Mouse (Mus musculus): ENCODE data around the gene Tbc1d10c.

Gene Tbc1d10c

GRCm38 (mm10) chr19:4191528-4192250 is 605 bp upstream of the Tbc1d10c start, which contains the start of gene Ppp1ca:
TSS of gene Ppp1ca (plus strand) at chr19:4192065.
- DNase-seq (ENCODE audit: low spot score in 2 of 2) = peak; percentile 86 to 94

GRCm38 (mm10) chr19:4189051-4189620 is 1.9 kb downstream of the Tbc1d10c start:
- DNase-seq (ENCODE audit: low spot score in 2 of 2) = no peak

- no peak for DNase-seq (ENCODE audit: low spot score in 2 of 2)
Observed at GRCm38 (mm10) chr19:4187303-4187702, 3.8 kb downstream of the Tbc1d10c start.

DNA sequence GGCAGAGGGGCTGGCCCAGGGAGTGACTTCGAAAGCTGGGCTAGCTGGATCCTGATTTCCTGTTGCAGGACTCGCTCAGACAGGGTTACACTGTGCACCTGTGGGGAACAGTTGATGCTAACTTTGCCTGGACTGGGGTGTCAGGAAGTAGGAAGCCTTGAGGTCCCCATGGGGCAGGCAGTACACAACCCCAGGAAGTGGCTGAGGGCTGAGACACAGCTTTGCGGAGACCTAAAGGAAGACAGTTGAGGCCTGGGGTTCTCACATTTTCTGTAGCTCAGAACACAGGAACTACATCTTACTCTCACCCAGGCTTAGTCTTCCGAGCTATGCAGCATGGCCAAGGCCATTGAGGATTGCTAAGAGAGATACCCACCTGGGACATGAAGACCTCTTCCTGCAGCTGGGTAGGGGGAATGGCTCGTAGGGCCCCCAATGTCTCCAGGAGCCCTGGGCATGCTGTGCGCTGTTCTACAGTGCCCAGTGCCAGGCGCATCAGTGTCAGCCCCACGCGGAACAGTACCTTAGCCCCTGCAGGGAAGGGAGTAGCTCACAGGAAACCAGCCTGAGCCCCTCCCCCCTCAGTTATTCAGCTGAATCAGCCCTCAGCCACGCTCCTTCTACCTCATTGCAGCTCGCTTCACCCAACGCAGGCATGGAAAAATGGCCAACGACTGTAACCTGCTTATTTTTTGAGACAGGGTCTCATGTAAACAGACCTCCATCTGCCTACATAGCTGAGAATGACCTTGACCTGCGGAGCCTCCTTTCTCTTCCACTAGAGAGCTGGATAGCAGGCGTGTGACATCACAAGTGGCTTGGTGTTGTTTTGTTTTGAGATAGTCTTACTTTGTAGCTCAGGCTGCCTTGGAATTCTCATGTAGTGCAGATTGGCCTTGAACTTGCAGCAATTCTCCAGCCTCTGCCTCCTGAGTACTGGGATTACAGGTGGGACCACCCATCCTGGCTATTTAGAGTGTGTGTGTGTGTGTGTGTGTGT is 5.8 kb downstream of the Tbc1d10c start:
- no peak for DNase-seq (ENCODE audit: low spot score in 2 of 2)

- no peak for DNase-seq (ENCODE audit: low spot score in 2 of 2)
Observed at GRCm38 (mm10) chr19:4183689-4184088, 7.4 kb downstream of the Tbc1d10c start.

DNA sequence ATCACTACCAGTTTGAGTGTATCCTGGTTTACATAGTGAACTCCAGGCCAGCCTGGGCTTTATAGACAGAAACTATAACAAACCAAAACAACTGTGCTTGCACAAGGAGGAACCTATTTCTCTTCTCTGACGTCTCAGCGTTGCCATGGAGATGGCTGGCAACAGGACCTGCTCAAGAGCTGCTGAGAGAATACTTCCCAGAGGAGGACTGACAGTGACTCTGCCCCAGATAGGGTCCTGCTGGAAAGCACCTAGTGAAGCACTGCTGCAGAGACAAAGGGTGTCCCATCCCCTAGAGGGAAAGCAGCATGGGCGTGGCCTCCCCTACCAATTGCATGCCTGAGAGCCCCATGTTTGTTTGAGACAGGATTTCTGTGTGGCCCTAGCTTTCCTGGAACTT is 9.2 kb downstream of the Tbc1d10c start:
- peak; percentile 79 to 89 for DNase-seq (ENCODE audit: low spot score in 2 of 2)

DNA sequence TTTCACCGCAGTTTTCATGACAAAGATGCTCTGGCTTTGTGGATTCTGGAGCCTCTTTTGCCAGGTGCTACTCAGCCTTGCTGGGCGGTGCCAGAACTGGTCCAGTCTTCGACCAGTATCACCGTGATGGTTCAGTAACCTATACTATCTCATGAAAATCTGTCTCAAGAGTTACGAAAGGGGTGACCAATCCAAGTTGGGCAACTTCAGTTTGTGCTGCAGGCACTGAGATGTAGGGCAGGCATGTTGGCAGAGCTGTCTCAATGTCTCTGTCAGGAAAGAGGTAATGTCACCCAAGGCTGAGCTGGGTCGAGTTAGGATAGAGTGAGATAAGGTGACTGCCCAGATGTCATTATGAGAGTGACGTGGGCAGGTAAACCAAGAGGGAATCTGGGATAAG is 10.7 kb downstream of the Tbc1d10c start:
- no peak for DNase-seq (ENCODE audit: low spot score in 2 of 2)

- DNase-seq (ENCODE audit: low spot score in 2 of 2) = no peak
Observed at GRCm38 (mm10) chr19:4175368-4175947, 15.6 kb downstream of the Tbc1d10c start, which contains the start of gene Carns1. TSS of gene Carns1 (minus strand) at chr19:4175479.

DNA sequence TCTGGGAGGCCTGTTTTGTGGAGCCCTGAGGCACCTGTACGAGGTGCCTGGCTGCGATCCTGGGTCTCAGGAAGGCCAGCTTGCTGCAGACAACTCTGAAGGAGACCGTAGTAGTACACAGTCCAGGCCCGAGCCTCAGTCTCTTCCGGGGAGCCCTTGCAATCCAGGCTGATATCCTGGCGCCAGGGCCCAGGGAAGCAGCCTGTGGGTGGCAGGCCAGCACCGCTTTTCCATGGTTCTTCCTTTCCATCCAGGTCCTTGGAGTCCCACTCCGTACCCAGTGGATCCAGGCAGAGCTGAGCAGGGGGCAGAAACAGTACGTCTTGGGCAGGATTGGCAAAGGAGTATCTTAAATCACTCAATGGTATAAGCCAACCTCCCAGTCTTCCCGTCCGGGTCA is 18.2 kb downstream of the Tbc1d10c start:
- DNase-seq (ENCODE audit: low spot score in 2 of 2) = no peak

- DNase-seq (ENCODE audit: low spot score in 2 of 2) = no peak
Observed at GRCm38 (mm10) chr19:4171393-4172290, 19.4 kb downstream of the Tbc1d10c start.

DNA sequence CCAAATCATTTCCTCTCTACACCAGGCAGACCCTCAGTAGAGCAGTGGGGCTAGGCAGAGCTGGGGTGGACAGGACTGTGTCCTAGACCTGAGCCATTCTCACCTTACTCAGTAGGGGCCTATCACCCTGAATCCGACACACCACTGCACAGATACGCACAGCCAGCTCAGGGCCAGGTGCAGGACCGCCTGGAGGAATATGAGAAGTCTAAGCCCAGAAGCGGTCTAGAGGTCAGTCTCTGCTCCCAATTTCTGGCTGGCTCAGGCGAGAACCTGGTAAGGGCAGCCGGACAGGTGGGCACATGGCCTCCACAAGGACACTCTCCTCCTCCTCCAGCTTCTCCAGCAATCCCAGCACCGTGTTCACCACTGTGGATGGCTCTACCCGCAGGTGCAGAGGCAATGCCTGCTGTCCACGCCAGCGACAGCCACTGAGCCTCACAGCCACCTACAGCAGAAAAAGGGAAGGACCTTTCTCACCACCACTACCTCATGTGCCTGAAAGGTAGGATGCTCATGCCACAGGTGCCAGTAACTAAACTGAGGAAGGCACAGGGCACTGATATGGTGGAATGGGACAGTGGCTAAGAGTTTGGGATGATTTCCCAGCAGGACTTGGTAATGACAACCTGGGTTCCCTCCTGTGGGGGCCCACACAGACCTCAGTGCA is 20.2 kb downstream of the Tbc1d10c start:
- DNase-seq (ENCODE audit: low spot score in 2 of 2) = no peak

DNA sequence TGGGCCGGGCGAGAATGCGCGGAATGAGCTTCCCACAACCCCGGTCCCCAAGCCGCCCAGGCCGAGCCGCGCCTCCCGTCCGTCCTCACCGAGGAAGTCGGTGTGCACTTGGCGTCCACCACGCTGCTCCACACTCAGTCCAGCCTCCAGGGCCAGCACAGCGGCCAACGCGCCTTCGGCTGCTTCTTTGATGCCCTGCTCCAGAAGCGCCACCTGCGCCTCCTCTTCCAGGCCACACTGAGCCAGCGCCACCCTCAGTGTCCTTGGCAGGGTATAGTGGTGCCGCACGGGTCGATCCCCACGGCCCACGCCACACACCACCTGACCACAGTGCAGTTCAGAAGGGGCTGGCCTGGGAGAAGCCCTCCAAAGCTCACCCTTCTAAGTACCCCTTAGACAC is 21.3 kb downstream of the Tbc1d10c start:
- DNase-seq (ENCODE audit: low spot score in 2 of 2) = peak in 1 of 2 experiments; percentile 58

DNA sequence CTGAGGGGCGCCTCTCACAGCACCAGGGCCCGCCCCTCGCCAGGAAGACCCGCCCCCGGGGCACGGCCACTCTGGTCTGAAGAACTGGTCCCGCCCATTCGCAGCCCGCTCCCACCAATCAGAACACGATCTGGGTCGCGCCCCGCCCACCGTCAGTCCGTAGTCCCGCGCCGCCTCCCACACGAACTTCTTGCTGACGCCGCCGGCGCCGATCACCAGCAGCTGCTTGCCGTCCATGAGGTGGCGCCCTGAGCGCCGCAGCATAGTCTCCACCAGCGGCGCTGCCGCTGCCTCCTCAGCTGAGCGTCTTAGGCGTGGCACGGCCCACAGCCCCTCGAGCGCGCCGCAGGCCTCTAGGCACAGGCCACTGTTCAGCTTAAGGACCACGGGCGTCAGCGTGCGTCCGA is 21.7 kb downstream of the Tbc1d10c start:
- peak; percentile 99 to 100 for DNase-seq (ENCODE audit: low spot score in 2 of 2)

- no peak for DNase-seq (ENCODE audit: low spot score in 2 of 2)
Observed at GRCm38 (mm10) chr19:4166678-4167476, 24.2 kb downstream of the Tbc1d10c start.

- DNase-seq (ENCODE audit: low spot score in 2 of 2) = no peak
Observed at GRCm38 (mm10) chr19:4164721-4165120, 26.4 kb downstream of the Tbc1d10c start.

GRCm38 (mm10) chr19:4164100-4164499 is 27.0 kb downstream of the Tbc1d10c start:
- no peak for DNase-seq (ENCODE audit: low spot score in 2 of 2)

DNA sequence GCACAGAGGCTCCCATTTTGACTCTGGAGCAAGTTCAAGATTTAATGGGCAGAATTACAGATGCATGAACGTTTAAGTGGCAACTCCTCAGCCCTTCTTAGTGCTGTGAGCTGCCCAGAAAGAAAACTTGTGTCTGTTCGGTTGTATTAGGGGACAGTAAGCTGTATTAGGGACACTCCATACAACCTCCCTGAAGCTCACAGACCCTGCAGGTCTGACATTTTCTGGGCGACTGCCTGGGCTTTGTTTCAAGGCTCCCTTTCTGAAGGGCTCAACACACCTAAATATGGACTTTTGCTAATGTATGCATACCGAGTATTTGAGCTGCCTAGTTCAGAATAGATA is 27.6 kb downstream of the Tbc1d10c start:
- DNase-seq (ENCODE audit: low spot score in 2 of 2) = no peak

DNA sequence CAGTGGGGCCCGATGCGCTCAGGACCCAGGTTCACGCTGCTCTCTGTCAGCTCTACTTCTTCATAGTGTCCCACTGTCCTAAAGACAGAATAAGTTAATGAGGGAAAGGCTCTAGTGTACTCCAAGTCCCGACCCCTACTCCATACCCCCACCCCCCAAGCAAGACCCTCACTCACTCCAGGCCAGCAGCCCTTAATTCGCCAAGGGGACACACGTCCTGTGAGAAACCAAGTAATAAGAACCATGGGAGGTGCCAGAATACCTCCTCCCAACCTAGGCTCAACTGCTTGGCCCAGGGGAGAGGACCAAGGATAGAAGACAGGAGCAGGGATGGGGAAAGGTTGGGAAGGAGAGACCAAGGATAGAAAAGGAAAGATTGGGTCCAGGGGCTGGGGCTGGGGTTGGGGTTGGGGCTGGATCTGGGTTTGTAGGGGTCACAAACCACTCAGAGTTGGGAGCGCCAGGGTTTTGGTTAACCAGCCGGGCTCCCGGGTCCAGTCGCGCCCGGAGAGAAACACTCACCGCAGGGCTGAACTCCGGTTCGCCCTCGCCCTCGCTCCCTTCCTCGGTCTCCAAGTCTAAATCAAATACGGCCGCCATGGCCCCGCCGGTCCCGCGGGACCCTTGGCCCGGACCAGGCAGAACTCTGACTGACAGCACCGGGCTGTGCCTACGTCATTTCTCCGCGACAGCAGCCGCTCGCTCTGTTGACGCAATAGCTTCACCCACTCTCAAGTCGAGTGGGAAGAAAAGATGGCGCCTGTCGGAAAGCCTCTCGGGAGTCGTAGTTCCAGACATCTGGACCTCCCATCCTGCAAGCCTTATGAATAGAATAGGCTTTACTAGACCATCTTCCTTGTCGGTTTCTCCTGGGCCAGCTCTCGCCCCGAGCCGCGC is 28.2 kb downstream of the Tbc1d10c start, which contains the start of gene Rps6kb2:
TSS of gene Rps6kb2 (minus strand) at position 709 of the 897 bp plus-strand sequence.
- DNase-seq (ENCODE audit: low spot score in 2 of 2) = peak; percentile 99

Measured in right cerebral cortex, adult 2 months (tissue).